Mouse (Mus musculus) spleen, postnatal 14 days (tissue): ENCODE measurements around the gene Dek.

ENCODE experiments used
- DNase-seq, 2 experiments: peaks; one replicate each; pipeline ENCODE4 v3.0.0; 2021 to 2022; ENCODE audit warnings: low spot score in 2 of 2

Dek gene

GRCm38 (mm10) chr13:47105711-47106579 is at the start of gene Dek:
Gene Dek, minus strand, starts transcription at chr13:47106201.
- peak; percentile 72 to 74 for DNase-seq

- DNase-seq: no peak
These were observed 48.9 kb upstream of the Dek start for GRCm38 (mm10) chr13:47154866-47155265.

GRCm38 (mm10) chr13:47153206-47153605 is 47.2 kb upstream of the Dek start:
- no peak for DNase-seq

- no peak for DNase-seq
These were observed 46.4 kb upstream of the Dek start for GRCm38 (mm10) chr13:47152390-47152789.

- no peak for DNase-seq
These were observed 45.1 kb upstream of the Dek start for GRCm38 (mm10) chr13:47151060-47151459.

GRCm38 (mm10) chr13:47149993-47150392 is 44.0 kb upstream of the Dek start:
- no peak for DNase-seq

DNA sequence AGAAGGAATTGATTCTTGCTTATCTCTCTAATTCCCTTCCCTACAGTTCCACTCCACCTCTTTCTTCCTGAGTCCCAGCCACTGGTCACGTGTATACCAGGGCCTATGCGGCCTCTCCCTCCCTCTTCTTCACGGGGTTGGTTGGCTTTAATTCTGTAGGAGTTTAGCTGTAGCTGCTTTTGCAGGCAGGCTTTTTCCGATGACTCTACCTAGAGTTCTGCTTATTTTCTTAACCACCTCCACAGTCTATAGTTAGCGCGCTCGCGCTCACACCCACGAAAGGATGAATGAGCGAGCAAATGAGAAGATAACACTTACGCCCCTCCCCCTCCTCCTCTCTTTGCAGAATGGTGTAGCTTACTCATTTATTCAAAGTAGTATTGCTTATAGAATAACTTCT is 42.6 kb upstream of the Dek start:
- no peak for DNase-seq

- DNase-seq: no peak
These were observed 40.4 kb upstream of the Dek start for GRCm38 (mm10) chr13:47146388-47146787.

- no peak for DNase-seq
These were observed 39.9 kb upstream of the Dek start for GRCm38 (mm10) chr13:47145939-47146338.

GRCm38 (mm10) chr13:47142764-47143163 is 36.8 kb upstream of the Dek start:
- no peak for DNase-seq

DNA sequence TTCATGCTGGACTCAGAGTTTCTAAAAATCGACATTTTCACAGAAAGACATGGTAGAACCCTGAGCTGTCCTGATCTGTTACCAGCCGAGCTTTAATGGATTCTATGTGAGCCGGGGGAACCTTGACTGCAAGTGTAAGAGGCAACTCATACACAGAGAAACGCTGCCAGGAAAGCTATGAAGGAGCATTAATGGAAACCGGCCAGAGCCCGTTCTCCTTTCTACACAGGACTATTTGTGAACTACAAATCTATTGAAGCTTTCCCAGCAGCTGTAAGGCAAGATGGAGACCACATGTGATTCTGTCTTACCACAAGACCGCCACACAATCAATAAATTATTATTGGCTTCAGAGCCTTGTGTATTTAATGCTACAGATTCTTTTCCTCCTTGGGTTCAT is 29.7 kb upstream of the Dek start:
- no peak for DNase-seq

- DNase-seq: no peak
These were observed 28.8 kb upstream of the Dek start for GRCm38 (mm10) chr13:47134836-47135235.

DNA sequence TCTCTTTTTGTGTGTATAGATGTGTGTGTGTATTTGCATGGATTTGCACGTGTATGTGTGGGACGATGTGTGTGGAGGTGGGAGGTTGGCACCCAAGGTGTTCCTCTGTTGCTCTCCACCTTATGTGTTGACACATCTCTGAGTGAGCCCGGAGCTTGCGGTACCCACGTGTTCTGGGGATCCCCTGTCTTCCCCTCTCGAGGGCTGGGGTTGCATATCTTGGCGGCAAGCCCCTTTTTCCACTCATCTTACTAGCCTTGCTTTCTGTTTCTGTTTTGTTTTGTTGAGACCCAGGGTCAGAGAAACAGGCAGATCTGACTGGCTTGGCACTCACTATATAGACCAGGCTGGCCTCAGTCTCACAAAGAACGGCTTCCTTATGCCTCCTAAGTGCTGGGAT is 27.1 kb upstream of the Dek start:
- DNase-seq: no peak

DNA sequence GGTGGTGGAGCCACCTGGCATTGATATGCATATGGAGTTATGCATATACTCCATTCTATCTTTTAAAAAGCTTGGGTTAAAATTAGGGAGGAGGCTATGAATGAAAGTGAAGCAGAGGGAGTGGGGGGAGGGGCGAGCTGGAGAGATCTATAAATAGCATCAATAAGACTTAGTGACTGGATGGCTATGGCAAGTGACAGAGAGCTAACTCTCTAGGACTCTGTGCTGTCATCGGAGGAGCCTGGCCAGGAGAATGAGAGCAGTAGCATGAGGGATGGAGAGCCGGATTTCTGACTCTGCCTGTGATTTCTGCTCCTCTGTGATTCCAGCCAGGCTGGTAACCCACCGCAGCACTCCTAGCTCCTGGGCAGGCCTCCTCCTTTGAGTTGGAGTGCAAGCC is 23.1 kb upstream of the Dek start:
- no peak for DNase-seq

GRCm38 (mm10) chr13:47125595-47125994 is 19.6 kb upstream of the Dek start:
- no peak for DNase-seq

- DNase-seq: no peak
These were observed 19.0 kb upstream of the Dek start for GRCm38 (mm10) chr13:47124986-47125385.

DNA sequence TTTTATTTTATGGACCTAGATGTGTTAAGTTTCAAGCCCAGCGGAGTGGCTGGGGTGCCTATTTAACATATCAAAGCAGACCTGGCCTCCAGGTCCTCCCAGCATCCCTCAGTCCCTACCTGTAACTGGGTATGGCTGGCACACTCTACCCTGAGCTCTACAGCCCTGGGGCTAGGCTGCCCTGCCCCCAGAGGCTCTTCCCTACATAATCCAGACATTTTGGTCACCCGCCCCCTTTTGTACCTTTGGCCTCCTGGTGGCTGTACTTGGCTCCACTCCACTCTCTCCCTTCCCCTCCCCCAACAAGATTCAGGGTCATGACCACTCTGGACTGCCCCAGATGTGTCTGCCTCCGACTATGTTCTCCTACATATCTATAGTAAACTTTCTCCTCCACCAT is 18.4 kb upstream of the Dek start:
- DNase-seq: no peak

GRCm38 (mm10) chr13:47122537-47123430 is 16.8 kb upstream of the Dek start, which contains the start of gene Rnf144b:
Gene Rnf144b, plus strand, starts transcription at chr13:47122656.
- DNase-seq: no peak

DNA sequence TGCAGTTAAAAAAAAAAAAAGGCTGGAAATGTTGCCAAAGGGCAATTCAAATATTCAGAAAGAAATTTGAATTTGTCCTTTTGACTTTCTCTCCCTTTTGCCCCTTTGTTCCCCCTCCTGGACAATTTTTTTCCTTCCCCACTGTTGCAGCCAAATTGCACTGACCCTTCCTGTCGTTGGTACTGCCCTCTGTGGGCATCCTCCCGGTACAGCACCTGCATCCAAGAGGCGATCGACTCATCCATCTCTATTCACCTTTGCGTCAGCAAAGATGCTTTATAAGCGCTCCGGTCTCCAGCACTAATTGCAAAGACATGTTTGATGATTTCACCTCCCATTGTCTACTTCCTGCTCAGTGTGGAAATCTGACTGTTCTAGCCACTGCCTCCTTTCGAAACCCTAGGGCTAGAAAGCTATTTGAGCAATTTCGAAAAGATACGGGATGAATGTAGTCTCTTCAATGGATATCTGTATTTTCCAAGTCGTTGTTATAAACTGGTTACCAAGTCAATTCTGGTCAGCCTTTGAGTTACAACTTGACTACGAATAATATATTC is 15.4 kb upstream of the Dek start:
- no peak for DNase-seq

- DNase-seq: no peak
These were observed 10.0 kb upstream of the Dek start for GRCm38 (mm10) chr13:47116000-47116399.

DNA sequence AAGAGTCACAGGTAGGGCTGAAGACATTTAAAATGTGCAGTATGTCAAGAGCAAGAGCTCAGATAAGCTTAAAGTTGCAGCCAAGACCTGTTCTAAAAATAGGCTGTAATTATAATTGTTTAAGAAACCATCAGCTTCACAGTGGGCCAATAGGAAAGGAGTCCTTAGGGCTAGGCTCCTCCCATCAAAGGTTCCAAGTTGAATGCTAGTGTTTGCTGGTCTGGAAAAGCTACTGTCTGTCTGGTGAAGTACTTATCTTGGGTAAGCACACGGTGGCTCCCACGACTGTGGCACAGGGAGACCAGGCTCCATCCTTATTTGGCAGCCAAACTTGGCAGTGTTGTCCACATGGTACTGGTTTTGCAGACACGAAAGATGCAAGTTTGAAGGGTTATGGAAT is 6.9 kb upstream of the Dek start:
- DNase-seq: no peak

DNA sequence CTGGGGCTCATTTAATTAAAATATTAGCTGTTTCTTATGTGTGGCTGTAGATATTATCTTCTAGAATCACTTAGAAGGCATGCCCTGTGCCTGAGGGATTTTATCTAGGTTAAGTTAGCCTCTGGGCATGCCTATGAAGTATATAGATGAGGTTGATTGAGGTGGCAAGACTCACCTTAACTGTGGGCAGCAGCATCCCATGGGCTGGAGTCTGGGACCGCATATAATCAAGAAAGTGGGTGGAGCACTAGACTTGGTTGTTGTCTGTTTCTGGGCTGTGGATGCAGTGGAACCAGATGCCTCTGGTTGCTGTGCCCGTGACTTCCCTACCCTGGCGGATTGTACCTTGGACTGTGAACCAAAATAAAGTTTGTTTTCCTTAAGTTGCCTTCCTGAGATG is 6.1 kb upstream of the Dek start:
- no peak for DNase-seq
